Mouse (Mus musculus): ENCODE results near the gene Npdc1. TPM values are rescaled to one million over a fixed set of nuclear protein-coding genes. Genes with fewer than 3 reads are reported as not detected.

Gene Npdc1
- polyA plus RNA-seq, 1 experiment from 2014 or later = 19.5 TPM

GRCm38 (mm10) chr2:25395721-25396596 lies 3.2 kb upstream of the Npdc1 start, which contains the start of gene Entpd2:
Entpd2 (plus strand) TSS chr2:25395874.
- H3K9me3 ChIP-seq (ENCODE audit: low read depth, low read length) = no peaks in the 10 kb centered on the region
- 0 out of 2 replicates have a peak, but pooled peaks cover 8% of the 10 kb centered on the region for H3K4me1 ChIP-seq (ENCODE audit: insufficient read depth)
- no peaks in the 10 kb centered on the region for H3K36me3 ChIP-seq (ENCODE audit: insufficient read depth)
- ATAC-seq (ENCODE audit: insufficient read depth) (peak; percentile 58), DNase-seq (peak; percentile 72)
- H3K4me3 ChIP-seq (ENCODE audit: low read depth, low read length) = peak within 1 kb of the TSS; percentile 36
- peak within 1 kb of the TSS; percentile 36; the same call in 1 of the 2 replicates for H3K9ac ChIP-seq
- no peak within 1 kb of the TSS for H3K27ac ChIP-seq (ENCODE audit: low read depth)
- peak; percentile 29; the same call in 1 of the 2 replicates for TF ChIP-seq CTCF (IDR thresholded peaks at IDR 0.05; ENCODE audit: low read depth)
- 2% methylated on average over 57 of the region's 57 CpGs for WGBS
- peaks cover 61% of the 10 kb centered on the region for H3K27me3 ChIP-seq (ENCODE audit: insufficient read depth, low read length)
- peak within 1 kb of the TSS; percentile 76 for H3K4me2 ChIP-seq

DNA sequence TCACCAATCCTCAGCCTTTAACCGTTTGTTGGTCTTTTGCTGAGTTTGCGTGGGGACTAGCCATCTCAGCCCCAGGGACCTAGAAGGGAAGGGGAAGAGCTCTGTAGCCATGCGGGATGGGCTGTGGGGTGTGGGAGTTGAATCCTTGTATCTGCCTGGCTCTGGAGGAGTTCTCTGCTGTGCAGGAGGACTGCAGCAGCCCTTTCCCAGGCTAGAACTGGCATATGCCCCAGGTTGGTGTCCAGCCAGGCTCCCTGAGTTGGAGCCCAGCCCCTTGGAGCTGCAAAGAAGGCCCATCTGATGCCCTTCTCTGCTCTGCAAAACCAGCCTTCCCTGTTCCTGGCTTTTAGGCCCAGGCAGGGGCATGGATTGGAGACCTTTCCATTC lies 2.6 kb upstream of the Npdc1 start:
- H3K4me1 ChIP-seq (ENCODE audit: insufficient read depth) = 0 out of 2 replicates have a peak, but pooled peaks cover 8% of the 10 kb centered on the region
- peak overlapping the region; percentile 36 for H3K4me3 ChIP-seq (ENCODE audit: low read depth, low read length)
- 34% methylated on average over 3 of the region's 3 CpGs for WGBS
- no peak for DNase-seq
- H3K27me3 ChIP-seq (ENCODE audit: insufficient read depth, low read length) = peaks cover 68% of the 10 kb centered on the region
- H3K9me3 ChIP-seq (ENCODE audit: low read depth, low read length) = no peaks in the 10 kb centered on the region
- no peak overlapping the region for H3K27ac ChIP-seq (ENCODE audit: low read depth)
- H3K9ac ChIP-seq = no peak overlapping the region
- H3K4me2 ChIP-seq = peak overlapping the region; percentile 76
- no peak for TF ChIP-seq CTCF (IDR thresholded peaks at IDR 0.05; ENCODE audit: low read depth)
- ATAC-seq (ENCODE audit: insufficient read depth) = no peak
- H3K36me3 ChIP-seq (ENCODE audit: insufficient read depth) = no peaks in the 10 kb centered on the region

GRCm38 (mm10) chr2:25397010-25397409 lies 2.1 kb upstream of the Npdc1 start:
- 50% methylated on average over 1 of the region's 1 CpGs for WGBS
- Histone ChIP-seq H3K9ac (no peak overlapping the region), H3K27me3 (ENCODE audit: insufficient read depth, low read length) (peaks cover 72% of the 10 kb centered on the region)

DNA sequence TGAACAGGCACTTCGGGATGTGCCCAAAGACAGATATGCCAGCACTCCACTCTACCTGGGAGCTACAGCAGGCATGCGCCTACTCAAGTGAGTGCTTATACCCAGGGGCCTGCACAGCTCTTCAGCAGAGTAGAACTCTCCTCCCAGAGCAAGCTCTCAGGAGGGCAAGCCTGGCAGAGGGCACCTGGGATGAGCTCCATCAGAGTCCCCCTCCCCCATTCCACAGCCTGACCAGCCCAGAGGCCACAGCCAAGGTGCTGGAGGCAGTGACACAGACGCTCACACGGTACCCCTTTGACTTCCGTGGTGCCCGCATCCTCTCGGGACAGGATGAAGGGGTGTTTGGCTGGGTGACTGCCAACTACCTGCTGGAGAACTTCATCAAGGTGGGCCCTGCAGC lies 1.1 kb upstream of the Npdc1 start:
- peaks cover 82% of the 10 kb centered on the region for H3K27me3 ChIP-seq (ENCODE audit: insufficient read depth, low read length)

More at GRCm38 (mm10) chr2:25397010-25397409, 2.1 kb upstream of the Npdc1 start:
- no peak overlapping the region for H3K4me3 ChIP-seq (ENCODE audit: low read depth, low read length)
- TF ChIP-seq CTCF (IDR thresholded peaks at IDR 0.05; ENCODE audit: low read depth) = no peak
- H3K36me3 ChIP-seq (ENCODE audit: insufficient read depth) = no peaks in the 10 kb centered on the region
- 0 out of 2 replicates have a peak, but pooled peaks cover 8% of the 10 kb centered on the region for H3K4me1 ChIP-seq (ENCODE audit: insufficient read depth)
- H3K9me3 ChIP-seq (ENCODE audit: low read depth, low read length) = no peaks in the 10 kb centered on the region
- H3K4me2 ChIP-seq = no peak overlapping the region
- DNase-seq (no peak), ATAC-seq (ENCODE audit: insufficient read depth) (no peak)
- H3K27ac ChIP-seq (ENCODE audit: low read depth) = no peak overlapping the region

DNA sequence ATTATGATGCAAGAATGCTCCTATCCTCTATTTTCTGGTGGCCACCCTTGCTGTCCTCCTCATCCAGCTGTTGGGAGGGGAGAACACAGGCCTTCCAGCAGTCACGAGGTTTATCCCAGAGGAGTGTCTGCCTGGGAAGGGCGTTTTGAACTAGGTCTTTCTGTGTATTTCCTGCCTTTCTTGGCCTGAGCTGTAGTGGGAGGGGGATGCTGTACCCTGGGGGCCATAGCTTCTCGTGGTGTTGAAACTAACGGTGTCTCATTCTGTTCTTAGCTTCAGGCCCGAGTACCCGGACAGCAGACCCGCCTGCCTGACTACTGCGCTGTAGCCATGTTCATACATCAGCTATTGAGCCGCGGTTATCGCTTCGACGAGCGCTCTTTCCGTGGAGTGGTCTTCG lies 1.1 kb downstream of the Npdc1 start:
- Histone ChIP-seq H3K4me1 (ENCODE audit: insufficient read depth) (0 out of 2 replicates have a peak, but pooled peaks cover 5% of the 10 kb centered on the region), H3K9me3 (ENCODE audit: low read depth, low read length) (no peaks in the 10 kb centered on the region), H3K27ac (ENCODE audit: low read depth) (no peak overlapping the region), H3K36me3 (ENCODE audit: insufficient read depth) (no peaks in the 10 kb centered on the region), H3K27me3 (ENCODE audit: insufficient read depth, low read length) (peaks cover 87% of the 10 kb centered on the region), H3K9ac (no peak overlapping the region), H3K4me2 (peak overlapping the region; percentile 41; the same call in 1 of the 2 replicates), H3K4me3 (ENCODE audit: low read depth, low read length) (no peak overlapping the region)
- DNase-seq = no peak
- 21% methylated on average over 16 of the region's 16 CpGs for WGBS
- TF ChIP-seq CTCF (IDR thresholded peaks at IDR 0.05; ENCODE audit: low read depth) = no peak
- no peak for ATAC-seq (ENCODE audit: insufficient read depth)

More for the DNA sequence above, 1.1 kb upstream of the Npdc1 start:
- no peaks in the 10 kb centered on the region for H3K9me3 ChIP-seq (ENCODE audit: low read depth, low read length)
- no peak overlapping the region for H3K9ac ChIP-seq
- H3K4me1 ChIP-seq (ENCODE audit: insufficient read depth) = 0 out of 2 replicates have a peak, but pooled peaks cover 8% of the 10 kb centered on the region
- DNase-seq (no peak), ATAC-seq (ENCODE audit: insufficient read depth) (no peak)
- no peaks in the 10 kb centered on the region for H3K36me3 ChIP-seq (ENCODE audit: insufficient read depth)
- no peak overlapping the region for H3K4me3 ChIP-seq (ENCODE audit: low read depth, low read length)
- 86% methylated on average over 7 of the region's 7 CpGs for WGBS
- H3K27ac ChIP-seq (ENCODE audit: low read depth) = no peak overlapping the region
- TF ChIP-seq CTCF (IDR thresholded peaks at IDR 0.05; ENCODE audit: low read depth) = no peak
- H3K4me2 ChIP-seq = no peak overlapping the region

GRCm38 (mm10) chr2:25400764-25401163 lies 1.6 kb downstream of the Npdc1 start:
- 3% methylated on average over 17 of the region's 17 CpGs for WGBS
- peaks cover 83% of the 10 kb centered on the region for H3K27me3 ChIP-seq (ENCODE audit: insufficient read depth, low read length)
- peak overlapping the region; percentile 41; the same call in 1 of the 2 replicates for H3K4me2 ChIP-seq
- TF ChIP-seq CTCF (IDR thresholded peaks at IDR 0.05; ENCODE audit: low read depth) = peak; percentile 63
- H3K9ac ChIP-seq = no peak overlapping the region
- no peaks in the 10 kb centered on the region for H3K9me3 ChIP-seq (ENCODE audit: low read depth, low read length)
- no peak overlapping the region for H3K27ac ChIP-seq (ENCODE audit: low read depth)
- DNase-seq (peak; percentile 71), ATAC-seq (ENCODE audit: insufficient read depth) (no peak)
- H3K4me1 ChIP-seq (ENCODE audit: insufficient read depth) = 0 out of 2 replicates have a peak, but pooled peaks cover 3% of the 10 kb centered on the region
- no peak overlapping the region for H3K4me3 ChIP-seq (ENCODE audit: low read depth, low read length)
- H3K36me3 ChIP-seq (ENCODE audit: insufficient read depth) = no peaks in the 10 kb centered on the region

DNA sequence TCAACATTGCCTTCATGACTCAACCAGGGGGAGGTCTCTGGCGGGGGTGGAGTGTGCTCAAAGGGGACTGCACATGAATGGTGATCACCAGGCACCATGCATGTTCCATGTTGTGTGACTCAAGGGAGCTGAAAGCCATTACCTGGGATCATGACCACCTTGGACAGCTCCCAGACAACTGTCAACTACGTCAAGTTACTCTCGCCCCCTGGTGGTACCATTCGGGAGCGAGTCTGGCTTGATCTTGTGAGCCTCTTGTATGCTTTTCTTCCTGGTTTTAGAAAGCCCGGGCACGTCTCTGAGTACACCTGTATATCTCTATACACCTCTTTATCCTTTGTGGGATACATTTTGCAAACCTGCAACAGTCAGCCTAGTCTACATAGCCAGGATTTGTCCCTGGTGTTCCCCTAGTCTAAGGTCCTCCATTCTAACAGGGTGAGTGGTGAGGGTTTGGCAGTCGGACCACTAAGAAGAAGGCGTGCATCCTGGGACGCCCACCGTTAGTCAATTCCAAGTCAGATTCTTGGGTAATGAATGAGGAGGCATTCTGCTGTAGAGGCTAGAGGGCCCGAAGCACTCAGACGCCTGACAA lies 3.3 kb downstream of the Npdc1 start:
- Histone ChIP-seq H3K36me3 (ENCODE audit: insufficient read depth) (no peaks in the 10 kb centered on the region), H3K9me3 (ENCODE audit: low read depth, low read length) (no peaks in the 10 kb centered on the region), H3K4me3 (ENCODE audit: low read depth, low read length) (peak overlapping the region; percentile 49), H3K27ac (ENCODE audit: low read depth) (no peak overlapping the region), H3K4me2 (peak overlapping the region; percentile 65), H3K4me1 (ENCODE audit: insufficient read depth) (no peaks in the 10 kb centered on the region), H3K9ac (no peak overlapping the region), H3K27me3 (ENCODE audit: insufficient read depth, low read length) (peaks cover 67% of the 10 kb centered on the region)
- 1% methylated on average over 13 of the region's 13 CpGs for WGBS
- ATAC-seq (ENCODE audit: insufficient read depth) (0 out of 2 replicates have a peak, but pooled peaks have one; percentile 13), DNase-seq (peak; percentile 94)
- TF ChIP-seq CTCF (IDR thresholded peaks at IDR 0.05; ENCODE audit: low read depth) = peak; percentile 85
